Mouse (Mus musculus) right cerebral cortex, postnatal 36 days (tissue): Measurements from ENCODE around the gene Dvl3.
A peak's percentile ranks its signal among the peaks of the same experiment; 100 is the strongest.

Source experiments
- DNase-seq, 2 experiments: peaks; one replicate each; pipeline ENCODE4 v3.0.0; 2022; ENCODE audit warnings: low spot score in 2 of 2, mixed read lengths in 1 of 2

Dvl3 gene

DNA sequence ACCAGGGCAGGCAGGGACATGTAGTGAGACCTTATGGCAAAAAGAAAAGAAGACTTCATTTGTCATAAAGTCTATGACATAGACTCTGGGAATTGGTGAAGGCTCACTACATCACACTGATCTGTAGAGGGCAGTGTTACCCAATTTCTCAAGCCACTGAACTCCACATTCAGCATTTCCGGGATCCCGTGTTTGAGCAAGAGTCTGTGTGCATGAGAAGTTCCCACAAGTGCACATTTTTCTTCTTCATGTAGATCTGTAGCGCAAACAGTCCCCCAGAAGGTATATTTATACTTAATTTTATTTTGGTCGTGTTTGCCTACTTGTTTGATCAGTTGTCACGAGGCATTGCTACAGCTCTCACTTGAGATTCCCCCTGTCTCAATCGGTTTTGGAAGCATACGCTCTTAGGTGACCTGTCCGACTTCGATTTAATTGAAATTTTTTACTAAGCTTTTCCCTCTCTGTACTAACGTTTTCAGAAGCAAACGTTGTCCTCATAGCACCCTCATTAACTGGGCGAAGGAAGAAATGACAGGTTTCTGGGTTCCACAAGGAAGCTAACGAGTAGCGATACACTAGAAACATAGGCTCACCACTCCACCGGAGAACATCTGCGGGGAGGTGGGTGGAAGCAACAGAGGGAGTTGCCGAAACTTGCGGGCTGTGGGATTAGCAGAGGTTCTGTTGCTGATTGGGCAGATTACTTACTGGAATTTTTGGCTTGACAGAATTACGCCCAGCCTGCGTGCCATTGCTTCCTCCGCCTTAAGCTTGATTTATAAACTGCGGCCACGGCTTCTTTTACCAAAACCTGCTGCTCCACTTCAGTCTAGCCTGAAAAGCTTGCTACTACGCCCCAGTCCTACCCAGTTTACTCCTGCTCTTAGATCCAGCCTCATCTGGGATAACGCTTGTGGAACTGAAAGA lies 19.8 kb upstream of the Dvl3 start:
- peak; percentile 44 to 57 for DNase-seq

DNA sequence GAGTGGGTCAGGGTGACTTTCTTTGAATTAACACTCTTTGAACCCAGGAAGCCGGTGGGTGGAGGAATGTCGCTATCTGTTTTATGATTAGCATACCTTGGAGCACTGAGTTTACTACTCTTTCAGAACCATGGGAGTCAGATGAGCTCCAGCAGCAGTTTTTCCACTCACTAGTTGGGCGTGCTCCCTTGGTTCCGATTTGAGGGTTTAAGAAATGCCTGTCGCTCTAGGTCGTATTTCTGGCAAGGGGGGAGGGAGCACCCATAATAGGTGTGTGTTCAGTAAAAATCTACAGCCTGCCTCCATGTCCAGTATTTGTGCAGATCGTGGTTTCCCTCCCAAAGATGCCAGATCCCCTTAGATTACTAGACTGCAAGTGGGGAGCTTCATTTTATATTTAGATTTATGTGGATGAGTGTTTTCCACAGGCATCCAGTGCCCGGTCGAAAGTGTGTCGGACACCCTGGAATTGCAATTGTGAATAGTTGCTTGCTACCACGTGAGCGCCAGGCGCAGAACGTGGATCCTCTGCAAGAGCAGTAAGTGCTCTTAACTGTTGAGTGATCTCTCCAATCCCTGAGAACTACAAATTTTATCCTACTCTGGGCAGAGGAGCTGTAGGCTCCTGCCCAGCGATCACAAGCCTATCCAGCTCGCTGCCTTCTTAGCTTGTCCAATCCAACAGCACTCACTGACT lies 18.7 kb upstream of the Dvl3 start:
- DNase-seq: no peak

- peak; percentile 91 to 93 for DNase-seq
Observed at GRCm38 (mm10) chr16:20498677-20499475, 17.9 kb upstream of the Dvl3 start, which contains the start of gene Eif2b5. TSS of gene Eif2b5 (plus strand) at chr16:20498817.

DNA sequence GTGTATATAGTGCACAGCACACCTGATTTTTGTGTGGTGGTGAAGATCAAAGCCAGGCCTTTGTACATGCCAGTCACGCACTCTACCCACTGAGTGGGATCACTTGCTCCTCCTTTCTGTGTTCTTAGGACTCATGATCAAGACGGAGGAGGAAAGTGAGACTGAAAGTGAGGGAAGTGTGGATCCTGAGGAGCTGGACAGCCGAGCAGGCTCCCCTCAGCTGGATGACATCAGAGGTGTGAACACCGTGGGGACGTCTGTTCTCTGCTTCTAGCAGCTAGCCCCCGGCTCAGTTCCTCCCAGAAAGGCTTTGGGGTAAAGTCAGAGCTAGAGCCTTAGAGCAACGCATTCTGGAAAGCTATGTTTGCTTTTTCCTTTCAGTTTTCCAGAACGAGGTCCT lies 10.8 kb upstream of the Dvl3 start:
- peak in 1 of 2 experiments; percentile 50 for DNase-seq

DNA sequence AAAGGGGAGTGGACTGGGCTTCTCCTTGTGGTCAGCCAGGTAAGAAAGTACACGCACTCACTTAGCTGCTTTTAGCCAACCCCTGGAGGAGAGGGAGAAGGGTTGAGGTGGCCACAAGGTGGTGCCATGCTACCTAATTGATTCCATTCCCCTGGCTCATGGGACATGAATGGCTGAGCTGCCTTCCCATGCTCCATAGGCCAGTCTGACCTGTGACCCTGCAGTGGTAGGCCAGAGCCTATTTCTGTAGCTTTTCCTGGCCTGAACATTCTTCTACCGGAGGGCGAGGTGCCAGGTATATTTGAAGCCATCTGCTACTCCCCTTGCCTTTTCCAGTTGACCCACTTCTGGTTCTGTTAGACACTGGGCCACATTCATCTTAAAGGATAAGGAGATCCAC lies 7.4 kb upstream of the Dvl3 start:
- DNase-seq: no peak

- DNase-seq: no peak
Observed at GRCm38 (mm10) chr16:20511277-20511847, 5.4 kb upstream of the Dvl3 start.

DNA sequence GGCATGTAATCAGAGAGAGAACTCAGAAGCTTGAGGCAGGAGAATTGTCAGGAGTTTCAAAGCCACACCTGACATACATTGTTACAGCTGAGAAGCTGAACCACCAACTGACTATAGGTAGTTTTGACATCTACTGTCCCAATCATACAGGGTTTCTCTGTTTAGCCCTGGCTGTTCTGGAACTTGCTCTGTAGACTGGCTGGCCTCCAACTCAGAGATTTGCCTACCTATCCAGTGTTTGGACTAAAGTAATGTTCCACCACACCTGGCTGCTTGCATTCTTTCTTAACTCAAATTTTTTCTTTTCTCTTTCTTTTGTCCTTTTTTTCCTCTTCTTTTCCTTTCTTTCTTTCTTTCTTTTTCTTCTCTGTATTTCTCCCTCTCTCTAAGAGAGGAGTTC lies 750 bp upstream of the Dvl3 start:
- DNase-seq: no peak

- no peak for DNase-seq
Observed at GRCm38 (mm10) chr16:20517216-20517615, 434 bp downstream of the Dvl3 start.

- no peak for DNase-seq
Observed at GRCm38 (mm10) chr16:20517701-20518374, 1.1 kb downstream of the Dvl3 start.

DNA sequence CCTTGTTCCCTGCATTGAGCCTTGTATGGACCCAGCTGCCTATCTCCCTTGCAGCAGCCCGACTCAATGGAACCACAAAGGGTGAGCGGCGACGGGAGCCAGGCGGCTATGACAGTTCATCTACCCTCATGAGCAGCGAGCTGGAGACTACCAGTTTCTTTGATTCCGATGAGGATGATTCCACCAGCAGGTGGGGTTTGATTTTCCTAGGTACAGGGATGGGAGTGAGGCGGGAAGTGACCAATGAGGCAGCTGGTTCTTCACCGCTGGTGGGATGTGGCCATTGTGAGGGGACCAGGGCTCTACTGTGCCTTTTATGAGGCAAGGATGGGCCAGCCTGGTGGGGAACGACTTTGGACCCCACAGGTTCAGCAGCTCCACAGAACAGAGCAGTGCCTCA lies 7.1 kb downstream of the Dvl3 start:
- no peak for DNase-seq

DNA sequence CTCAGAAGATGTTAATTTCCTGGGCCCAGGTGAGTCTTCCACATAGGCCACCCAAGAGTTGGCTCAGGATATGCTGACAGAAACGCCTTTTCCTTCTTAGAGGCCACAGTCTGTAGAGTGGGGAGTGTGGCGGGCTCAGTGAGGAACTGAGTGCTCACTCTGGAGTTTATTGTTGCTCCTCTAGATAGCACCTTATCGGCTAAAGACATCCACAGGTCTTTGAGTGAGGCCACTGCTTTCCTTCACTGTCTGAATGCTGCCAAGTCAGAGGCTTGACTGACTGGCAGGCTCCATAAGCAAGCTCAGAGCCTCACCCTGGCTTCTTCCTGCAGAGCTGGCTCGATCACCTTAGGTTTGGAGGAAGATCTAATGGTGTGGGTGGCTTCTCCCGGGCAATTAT lies 12.0 kb downstream of the Dvl3 start:
- DNase-seq: no peak

- no peak for DNase-seq
Observed at GRCm38 (mm10) chr16:20529375-20529774, 12.6 kb downstream of the Dvl3 start.

- DNase-seq: no peak
Observed at GRCm38 (mm10) chr16:20530941-20531340, 14.2 kb downstream of the Dvl3 start.

GRCm38 (mm10) chr16:20534617-20535295 lies 18.0 kb downstream of the Dvl3 start:
- DNase-seq: no peak

DNA sequence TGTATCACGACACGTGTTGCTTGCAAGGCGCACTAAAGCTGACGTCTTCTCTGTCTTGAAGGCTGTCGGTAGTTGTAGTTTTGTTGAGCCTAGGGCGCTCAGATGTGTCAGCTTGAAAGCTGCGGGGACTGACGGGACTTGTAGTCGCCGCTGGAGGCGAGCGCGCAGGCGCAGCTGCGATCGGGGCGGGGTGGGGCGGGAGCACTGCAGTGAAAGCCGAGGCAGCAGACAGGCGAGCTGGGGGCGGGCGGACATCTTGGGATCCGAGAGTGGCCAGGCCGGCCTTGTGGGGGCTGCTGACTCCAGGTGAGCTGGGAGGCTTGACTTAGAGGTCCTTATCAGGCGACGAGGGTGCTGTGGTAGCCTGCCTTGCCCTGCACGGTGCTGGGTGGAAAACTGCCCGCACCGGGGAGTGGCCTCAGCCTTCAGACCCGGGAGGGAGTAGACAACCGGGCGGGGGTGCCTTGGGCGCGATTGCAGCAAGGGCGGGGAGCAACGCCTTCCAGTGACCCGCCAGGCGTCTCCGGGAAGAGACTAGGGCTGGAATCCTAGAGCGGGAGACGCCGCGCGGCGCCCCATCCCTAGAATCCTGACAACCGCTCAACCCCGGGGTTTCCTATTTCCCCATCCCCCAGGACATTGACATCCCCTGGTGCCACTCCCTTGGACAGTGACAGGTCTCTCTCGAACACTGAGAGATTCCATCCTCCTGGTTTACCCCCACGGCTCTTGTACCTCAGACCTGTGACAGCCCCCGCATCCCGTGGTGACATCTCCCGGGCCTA lies 18.7 kb downstream of the Dvl3 start, which contains the start of gene Ap2m1:
Gene Ap2m1 (plus strand): TSS at position 183 of the 785 bp plus-strand sequence.
- DNase-seq: peak; percentile 95 to 98

- DNase-seq: no peak
Observed at GRCm38 (mm10) chr16:20536081-20536665, 19.4 kb downstream of the Dvl3 start.

DNA sequence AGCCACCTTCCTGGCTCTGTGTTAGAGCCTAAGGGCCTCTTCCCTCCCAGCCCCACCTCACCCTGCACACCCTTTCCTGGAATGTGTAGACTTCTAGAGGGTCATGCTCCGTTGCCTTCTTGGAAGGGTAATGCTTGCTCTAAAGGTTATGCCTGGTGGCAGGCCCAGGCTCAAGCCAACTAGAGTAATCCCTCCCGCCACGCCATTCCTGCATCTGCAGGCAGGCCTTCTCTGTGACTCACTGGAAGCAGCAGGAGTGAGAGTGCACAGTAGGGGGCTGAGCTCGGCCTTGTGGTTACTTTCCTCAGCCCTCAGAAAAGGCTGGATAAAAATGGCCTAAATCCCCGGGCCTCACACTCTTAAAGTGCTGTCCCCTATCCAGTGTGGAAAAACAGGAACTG lies 20.3 kb downstream of the Dvl3 start:
- DNase-seq: no peak

- DNase-seq: no peak
Observed at GRCm38 (mm10) chr16:20537601-20538320, 21.0 kb downstream of the Dvl3 start.

- DNase-seq: no peak
Observed at GRCm38 (mm10) chr16:20539649-20540048, 22.9 kb downstream of the Dvl3 start.
